Mouse (Mus musculus): ENCODE results near the gene Srarp. TPM values are rescaled to one million over a fixed set of nuclear protein-coding genes. Genes with fewer than 3 reads are reported as not detected.

Gene Srarp
- polyA plus RNA-seq, 1 experiment from 2014 or later, result not detected

DNA sequence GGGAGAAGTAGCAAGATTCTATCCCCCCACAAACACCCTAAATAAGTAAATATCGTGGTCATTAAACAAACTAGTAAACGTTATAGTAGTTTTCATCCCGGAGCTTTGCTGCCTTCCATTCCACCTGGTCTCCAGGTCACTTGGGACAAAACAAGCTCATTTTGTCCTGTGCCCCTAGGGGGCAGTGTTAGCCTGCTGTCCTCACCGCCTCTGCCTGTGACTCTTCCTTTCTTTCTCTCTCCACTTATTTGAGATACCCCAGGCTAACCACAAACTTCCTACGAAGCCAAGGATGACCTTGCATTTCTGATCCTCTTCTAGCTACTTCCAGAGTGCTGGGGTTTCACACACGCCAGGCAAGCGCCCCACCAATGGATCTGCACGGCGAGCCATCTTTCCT, 4.9 kb downstream of the Srarp start:
- peak; percentile 75 for DNase-seq (ENCODE audit: low spot score)
- Histone ChIP-seq H3K27ac (replicated peaks) (no peak overlapping the region), H3K4me1 (peaks cover 9% of the 10 kb centered on the region), H3K9me3 (no peaks in the 10 kb centered on the region), H3K36me3 (replicated peaks) (no peaks in the 10 kb centered on the region), H3K27me3 (replicated peaks; ENCODE audit: low read depth, poor library complexity, severe bottlenecking) (peaks cover 23% of the 10 kb centered on the region), H3K4me3 (no peak overlapping the region)
- 44% methylated on average over 9 of the region's 9 CpGs for WGBS

DNA sequence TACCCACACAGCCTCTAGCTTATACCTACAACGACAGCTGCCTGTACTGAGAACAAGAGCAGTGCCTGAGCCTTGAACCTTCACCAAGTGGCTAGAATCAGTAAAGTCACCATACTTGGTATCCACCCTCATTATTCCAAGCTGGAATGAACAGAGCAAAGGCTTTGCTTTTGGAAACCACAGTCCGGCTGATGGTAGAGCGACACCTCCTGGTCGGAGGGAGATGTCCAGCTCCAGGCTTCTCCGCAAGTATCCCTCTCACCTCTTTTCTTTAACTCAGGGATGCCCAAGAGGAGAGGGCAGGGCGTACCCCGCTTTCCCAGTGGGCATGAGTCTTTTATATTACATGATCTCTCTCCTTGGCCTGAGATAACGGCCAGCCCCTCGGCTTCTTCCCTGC, 6.1 kb downstream of the Srarp start:
- Histone ChIP-seq H3K4me1 (peaks cover 20% of the 10 kb centered on the region), H3K36me3 (replicated peaks) (no peaks in the 10 kb centered on the region), H3K27ac (replicated peaks) (no peak overlapping the region), H3K9me3 (no peaks in the 10 kb centered on the region), H3K27me3 (replicated peaks; ENCODE audit: low read depth, poor library complexity, severe bottlenecking) (peaks cover 35% of the 10 kb centered on the region), H3K4me3 (no peak overlapping the region)
- DNase-seq (ENCODE audit: low spot score), result peak; percentile 38
- 49% methylated on average over 9 of the region's 9 CpGs for WGBS

DNA sequence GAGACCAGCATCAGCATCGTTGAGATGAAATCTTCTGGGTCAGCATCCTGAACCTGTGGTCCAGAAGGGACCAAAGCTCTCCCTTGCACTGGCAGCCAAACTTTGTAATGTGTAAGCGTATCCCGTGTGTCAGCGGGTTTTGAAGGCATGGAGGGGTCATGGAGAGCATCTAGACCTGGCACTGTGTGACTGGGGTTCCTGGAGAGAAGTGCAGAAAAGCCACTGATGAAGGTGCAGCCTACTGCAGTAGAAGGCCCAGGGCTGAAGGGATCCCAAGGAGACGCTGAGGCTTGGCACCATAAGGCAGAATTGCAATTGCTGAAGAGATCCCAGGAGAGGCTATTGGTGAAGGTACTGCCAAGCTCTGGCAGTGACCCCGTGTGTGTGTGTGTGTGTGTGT, 6.5 kb downstream of the Srarp start:
- H3K27me3 ChIP-seq (replicated peaks; ENCODE audit: low read depth, poor library complexity, severe bottlenecking), result peaks cover 40% of the 10 kb centered on the region
- no peaks in the 10 kb centered on the region for H3K9me3 ChIP-seq
- no peak overlapping the region for H3K4me3 ChIP-seq
- no peak overlapping the region for H3K27ac ChIP-seq (replicated peaks)
- WGBS, result 85% methylated on average over 6 of the region's 6 CpGs
- no peaks in the 10 kb centered on the region for H3K36me3 ChIP-seq (replicated peaks)
- no peak for DNase-seq (ENCODE audit: low spot score)
- peaks cover 22% of the 10 kb centered on the region for H3K4me1 ChIP-seq

GRCm38 (mm10) chr4:141427921-141428320, 8.0 kb downstream of the Srarp start:
- no peak overlapping the region for H3K27ac ChIP-seq (replicated peaks)
- 87% methylated on average over 13 of the region's 13 CpGs for WGBS
- H3K27me3 ChIP-seq (replicated peaks; ENCODE audit: low read depth, poor library complexity, severe bottlenecking), result peaks cover 54% of the 10 kb centered on the region
- DNase-seq (ENCODE audit: low spot score), result no peak
- no peaks in the 10 kb centered on the region for H3K9me3 ChIP-seq
- no peak overlapping the region for H3K4me3 ChIP-seq
- H3K4me1 ChIP-seq, result peaks cover 22% of the 10 kb centered on the region
- H3K36me3 ChIP-seq (replicated peaks), result no peaks in the 10 kb centered on the region

- peaks cover 62% of the 10 kb centered on the region for H3K27me3 ChIP-seq (replicated peaks; ENCODE audit: low read depth, poor library complexity, severe bottlenecking)
- no peak overlapping the region for H3K27ac ChIP-seq (replicated peaks)
- no peak overlapping the region for H3K4me3 ChIP-seq
- no peaks in the 10 kb centered on the region for H3K9me3 ChIP-seq
- WGBS, result 74% methylated on average over 10 of the region's 10 CpGs
- H3K4me1 ChIP-seq, result peaks cover 22% of the 10 kb centered on the region
- no peak for DNase-seq (ENCODE audit: low spot score)
- no peaks in the 10 kb centered on the region for H3K36me3 ChIP-seq (replicated peaks)
These were observed 8.8 kb downstream of the Srarp start for GRCm38 (mm10) chr4:141426796-141427745.

DNA sequence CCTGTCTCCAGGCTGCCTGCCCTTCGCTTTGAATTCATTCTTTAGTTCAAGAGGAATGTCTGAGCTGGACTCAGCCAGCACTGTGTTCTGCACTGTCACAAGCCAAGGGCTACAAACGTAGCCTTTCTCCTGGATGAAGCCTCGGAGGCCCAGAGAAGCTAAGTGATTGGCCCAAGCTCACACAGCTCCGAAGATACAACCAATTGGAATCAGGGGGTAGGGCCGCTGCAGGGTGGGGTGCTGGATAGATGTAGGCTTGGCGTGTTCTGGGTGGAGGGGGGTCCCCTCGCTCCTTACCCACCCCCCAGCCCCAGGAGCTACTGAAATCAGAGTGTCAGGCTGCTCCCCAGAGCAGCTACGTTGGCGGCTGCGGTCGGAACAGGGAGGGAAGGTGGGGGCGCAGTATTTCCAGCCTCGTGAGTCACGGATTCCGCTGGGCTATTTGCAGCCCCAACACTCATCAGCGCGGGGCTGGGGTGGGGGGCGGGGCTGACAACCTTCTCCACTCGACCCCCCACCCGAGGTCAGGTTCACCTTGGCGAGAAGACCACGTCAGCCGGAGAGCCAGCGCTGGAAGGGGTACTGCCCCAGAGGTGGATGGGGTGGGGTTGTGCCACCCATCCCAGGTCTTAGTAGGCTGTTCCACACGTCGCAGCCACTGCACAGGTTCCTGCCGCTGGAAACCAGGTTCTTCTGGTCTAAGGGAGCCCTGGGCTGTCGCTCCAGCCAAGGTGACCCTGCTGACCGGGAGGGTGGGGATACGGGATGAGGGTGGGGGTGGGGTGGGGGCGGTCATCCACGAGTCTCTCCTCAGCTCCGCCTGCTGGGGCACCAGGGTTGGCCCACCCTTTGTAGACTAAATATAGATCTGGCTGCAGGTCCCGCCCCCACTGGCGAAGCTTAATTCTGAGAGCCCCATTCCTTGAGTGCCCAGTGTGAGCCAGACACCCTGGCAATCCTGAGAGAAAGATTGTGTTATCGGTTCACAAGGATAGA, 10.1 kb downstream of the Srarp start:
- peak; percentile 50 for DNase-seq (ENCODE audit: low spot score)
- H3K9me3 ChIP-seq, result no peaks in the 10 kb centered on the region
- WGBS, result 5% methylated on average over 36 of the region's 36 CpGs
- H3K36me3 ChIP-seq (replicated peaks), result no peaks in the 10 kb centered on the region
- peak overlapping the region; percentile 59 for H3K4me3 ChIP-seq
- peaks cover 74% of the 10 kb centered on the region for H3K27me3 ChIP-seq (replicated peaks; ENCODE audit: low read depth, poor library complexity, severe bottlenecking)
- H3K4me1 ChIP-seq, result peaks cover 33% of the 10 kb centered on the region
- H3K27ac ChIP-seq (replicated peaks), result peak overlapping the region; percentile 44

- Histone ChIP-seq H3K9me3 (no peaks in the 10 kb centered on the region), H3K4me3 (no peak overlapping the region), H3K27me3 (replicated peaks; ENCODE audit: low read depth, poor library complexity, severe bottlenecking) (peaks cover 79% of the 10 kb centered on the region), H3K4me1 (peaks cover 46% of the 10 kb centered on the region), H3K27ac (replicated peaks) (no peak overlapping the region), H3K36me3 (replicated peaks) (no peaks in the 10 kb centered on the region)
- 86% methylated on average over 13 of the region's 13 CpGs for WGBS
- no peak for DNase-seq (ENCODE audit: low spot score)
These were observed 12.0 kb downstream of the Srarp start for GRCm38 (mm10) chr4:141423691-141424431.

DNA sequence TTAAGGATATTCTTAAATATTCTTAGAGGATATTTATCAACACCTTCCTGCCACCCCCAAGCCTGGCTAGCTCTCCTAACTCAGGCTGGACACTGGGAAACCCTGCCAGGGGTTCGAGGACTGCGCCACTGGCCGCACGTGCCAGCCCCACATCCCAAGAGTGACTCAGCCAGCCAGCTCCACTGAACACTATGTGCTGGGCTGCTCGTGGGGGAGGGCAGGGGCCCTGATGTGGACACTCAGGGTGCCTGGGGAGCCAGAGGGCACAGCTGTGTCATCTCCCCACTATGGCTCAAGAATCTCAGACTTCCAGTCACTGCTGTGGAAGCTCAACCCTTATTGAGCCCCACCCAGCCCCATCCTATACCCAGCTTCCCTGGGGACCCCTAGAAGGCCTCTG, 12.6 kb downstream of the Srarp start:
- WGBS, result 84% methylated on average over 5 of the region's 5 CpGs
- no peak for DNase-seq (ENCODE audit: low spot score)
- H3K4me3 ChIP-seq, result no peak overlapping the region
- peaks cover 78% of the 10 kb centered on the region for H3K27me3 ChIP-seq (replicated peaks; ENCODE audit: low read depth, poor library complexity, severe bottlenecking)
- peaks cover 46% of the 10 kb centered on the region for H3K4me1 ChIP-seq
- no peaks in the 10 kb centered on the region for H3K36me3 ChIP-seq (replicated peaks)
- H3K9me3 ChIP-seq, result no peaks in the 10 kb centered on the region
- H3K27ac ChIP-seq (replicated peaks), result no peak overlapping the region

DNA sequence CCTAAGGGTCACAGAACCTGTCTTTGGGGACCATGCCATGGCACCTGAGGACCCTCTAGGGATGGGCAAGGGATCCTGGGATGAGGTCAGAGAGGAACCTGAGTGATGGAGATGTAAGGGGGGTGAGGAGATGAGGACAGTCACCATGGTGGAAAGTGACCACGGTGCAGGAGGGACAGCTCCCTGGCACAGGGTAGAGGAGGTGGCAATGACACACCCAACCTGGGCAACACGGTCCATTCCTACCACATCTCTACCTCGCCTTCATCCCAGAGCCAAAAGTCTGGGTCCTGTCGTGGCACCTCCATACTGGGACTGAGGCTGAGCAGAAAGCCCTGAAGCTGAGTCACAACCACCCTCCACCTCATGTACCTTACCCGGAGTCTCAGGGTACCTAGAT, 13.1 kb downstream of the Srarp start:
- Histone ChIP-seq H3K4me3 (no peak overlapping the region), H3K9me3 (no peaks in the 10 kb centered on the region), H3K4me1 (peaks cover 46% of the 10 kb centered on the region), H3K27me3 (replicated peaks; ENCODE audit: low read depth, poor library complexity, severe bottlenecking) (peaks cover 74% of the 10 kb centered on the region), H3K36me3 (replicated peaks) (no peaks in the 10 kb centered on the region), H3K27ac (replicated peaks) (no peak overlapping the region)
- no peak for DNase-seq (ENCODE audit: low spot score)
- WGBS, result 85% methylated on average over 5 of the region's 5 CpGs

DNA sequence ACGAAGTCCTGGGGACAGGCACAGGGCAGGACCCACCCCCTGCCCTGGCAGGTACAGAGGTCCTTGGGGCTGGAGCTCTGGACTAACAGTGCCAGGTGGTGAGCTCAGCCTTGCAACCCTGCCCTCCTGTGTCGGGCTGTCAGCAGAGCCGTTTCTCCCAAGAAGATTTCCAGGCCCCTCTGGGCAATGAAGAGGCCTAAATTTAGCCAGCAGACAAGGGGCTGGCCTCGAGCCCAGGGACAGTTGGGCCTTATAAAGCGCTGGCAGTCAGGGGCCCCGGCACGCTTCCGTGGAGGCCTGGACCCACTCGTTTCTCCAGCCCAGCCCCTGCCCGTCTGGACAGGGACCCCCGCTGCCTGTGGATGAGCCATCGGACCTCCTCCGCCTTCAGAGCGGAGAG, 14.5 kb downstream of the Srarp start:
- no peak overlapping the region for H3K4me3 ChIP-seq
- peaks cover 60% of the 10 kb centered on the region for H3K27me3 ChIP-seq (replicated peaks; ENCODE audit: low read depth, poor library complexity, severe bottlenecking)
- H3K36me3 ChIP-seq (replicated peaks), result no peaks in the 10 kb centered on the region
- peaks cover 41% of the 10 kb centered on the region for H3K4me1 ChIP-seq
- 74% methylated on average over 14 of the region's 14 CpGs for whole genome bisulfite sequencing
- no peaks in the 10 kb centered on the region for H3K9me3 ChIP-seq
- no peak for DNase-seq (ENCODE audit: low spot score)
- 0 out of 2 replicates have a peak overlapping the region, but pooled peaks have one; percentile 32 for H3K27ac ChIP-seq (replicated peaks)

- peaks cover 55% of the 10 kb centered on the region for H3K27me3 ChIP-seq (replicated peaks; ENCODE audit: low read depth, poor library complexity, severe bottlenecking)
- WGBS, result 49% methylated on average over 9 of the region's 9 CpGs
- no peaks in the 10 kb centered on the region for H3K9me3 ChIP-seq
- no peak for DNase-seq (ENCODE audit: low spot score)
- H3K4me3 ChIP-seq, result no peak overlapping the region
- H3K4me1 ChIP-seq, result peaks cover 36% of the 10 kb centered on the region
- H3K36me3 ChIP-seq (replicated peaks), result no peaks in the 10 kb centered on the region
- no peak overlapping the region for H3K27ac ChIP-seq (replicated peaks)
These were observed 15.0 kb downstream of the Srarp start for GRCm38 (mm10) chr4:141420886-141421285.
